Mouse (Mus musculus): ENCODE data around the gene Rab5c. TPM values are rescaled to one million over a fixed set of nuclear protein-coding genes. Genes with fewer than 3 reads are reported as not detected.

The Rab5c gene
- polyA plus RNA-seq (2012; rRNA removed), result 216 and 249 TPM in 2 replicates

GRCm38 (mm10) chr11:100738066-100738604 is at the start of gene Rab5c:
TSS of gene Rab5c (minus strand) at chr11:100738215.

GRCm38 (mm10) chr11:100770646-100771408 is 32.8 kb upstream of the Rab5c start, which contains the start of gene Ghdc:
TSS of gene Ghdc (minus strand) at chr11:100770957.

GRCm38 (mm10) chr11:100762831-100763230 is 24.8 kb upstream of the Rab5c start, which contains the start of gene Hcrt:
TSS of gene Hcrt (minus strand) at chr11:100762931.

GRCm38 (mm10) chr11:100759611-100760233 is 21.7 kb upstream of the Rab5c start, which contains the start of gene Kcnh4:
TSS of gene Kcnh4 (minus strand) at chr11:100759942.

GRCm38 (mm10) chr11:100713735-100714533 is 24.1 kb downstream of the Rab5c start, which contains the start of gene Hspb9:
TSS of gene Hspb9 (plus strand) at chr11:100713850.

GRCm38 (mm10) chr11:100711783-100712615 is 26.0 kb downstream of the Rab5c start, which contains the start of gene Kat2a:
TSS of gene Kat2a (minus strand) at chr11:100712465.

GRCm38 (mm10) chr11:100703851-100704531 is 34.0 kb downstream of the Rab5c start, which contains the start of gene Dhx58:
TSS of gene Dhx58 (minus strand) at chr11:100704271.

GRCm38 (mm10) chr11:100692164-100692616 is 45.8 kb downstream of the Rab5c start, which contains the start of gene Zfp385c:
TSS of gene Zfp385c (minus strand) at chr11:100692455.

Other genes starting within 250 kb of the Rab5c start
- gene Acly, start 210.2 kb downstream of the Rab5c start, polyA plus RNA-seq (2012; rRNA removed), result 144 and 146 TPM in 2 replicates
- 0.30 and 0.68 TPM in 2 replicates for gene Ttc25, start 192.6 kb downstream of the Rab5c start, polyA plus RNA-seq (2012; rRNA removed)
- gene Cnp, start 163.3 kb downstream of the Rab5c start, polyA plus RNA-seq (2012; rRNA removed), result 31.3 and 31.6 TPM in 2 replicates
- gene Nkiras2, start 119.0 kb downstream of the Rab5c start, polyA plus RNA-seq (2012; rRNA removed), result 111 and 127 TPM in 2 replicates
- gene Dnajc7, start 118.0 kb downstream of the Rab5c start, polyA plus RNA-seq (2012; rRNA removed), result 19.3 and 23.7 TPM in 2 replicates
- 0.27 and 0.46 TPM in 2 replicates for gene Zfp385c, start 45.8 kb downstream of the Rab5c start, polyA plus RNA-seq (2012; rRNA removed)
- gene Dhx58, start 33.9 kb downstream of the Rab5c start, polyA plus RNA-seq (2012; rRNA removed), result 9.0 and 10.5 TPM in 2 replicates
- 29.3 and 31.9 TPM in 2 replicates for gene Kat2a, start 25.8 kb downstream of the Rab5c start, polyA plus RNA-seq (2012; rRNA removed)
- not detected in 2 replicates for gene Hspb9, start 24.4 kb downstream of the Rab5c start, polyA plus RNA-seq (2012; rRNA removed)
- 0.02 and 0.06 TPM in 2 replicates for gene Kcnh4, start 21.7 kb upstream of the Rab5c start, polyA plus RNA-seq (2012; rRNA removed)
- gene Hcrt, start 24.7 kb upstream of the Rab5c start, polyA plus RNA-seq (2012; rRNA removed), result 0.24 and 0.80 TPM in 2 replicates
- 17.3 and 18.7 TPM in 2 replicates for gene Ghdc, start 32.7 kb upstream of the Rab5c start, polyA plus RNA-seq (2012; rRNA removed)
- gene Stat5b, start 112.5 kb upstream of the Rab5c start, polyA plus RNA-seq (2012; rRNA removed), result 17.7 and 20.0 TPM in 2 replicates
- gene Stat5a, start 121.1 kb upstream of the Rab5c start, polyA plus RNA-seq (2012; rRNA removed), result 14.7 and 15.0 TPM in 2 replicates
- gene Stat3, start 201.3 kb upstream of the Rab5c start, polyA plus RNA-seq (2012; rRNA removed), result 81.1 and 88.3 TPM in 2 replicates
- 113 and 115 TPM in 2 replicates for gene Cavin1, start 232.7 kb upstream of the Rab5c start, polyA plus RNA-seq (2012; rRNA removed)